Mouse (Mus musculus) kidney, embryonic 16.5 days (tissue): ENCODE data around the gene Ambn. TPM values are rescaled to one million over a fixed set of nuclear protein-coding genes. Genes with fewer than 3 reads are reported as not detected.
"Not testable (repeated sequence)": the region's sequence is repeated elsewhere in the genome, so short reads cannot be mapped to it uniquely, and the experiment has no call there.

Experiments used
- ATAC-seq: fragments of 200-750 bp; cut with Nextera tagmentation; 2 replicates; pipeline ENCODE4 v1.8.0; 2017; ENCODE audit warnings: moderate TSS enrichment; ENCODE audit not compliant: low FRiP score, low TSS enrichment
- H3K27ac ChIP-seq: fragments of 300-500 bp; sonication (generic); 2 replicates; pipeline ENCODE4 v1.5.1; 2014; ENCODE audit warnings: low read length
- H3K27me3 ChIP-seq: fragments of 300-500 bp; sonication (generic); 2 replicates; pipeline ENCODE4 v1.6.1; 2014; ENCODE audit warnings: low read length, control low read depth, mixed read lengths; ENCODE audit not compliant: insufficient read depth
- H3K36me3 ChIP-seq: fragments of 300-500 bp; sonication (generic); 2 replicates; pipeline ENCODE4 v1.6.1; 2014; ENCODE audit warnings: low read length, control low read depth, mixed read lengths; ENCODE audit not compliant: insufficient read depth
- H3K4me1 ChIP-seq: fragments of 300-500 bp; sonication (generic); 2 replicates; pipeline ENCODE4 v1.6.1; 2014; ENCODE audit warnings: low read length, control low read depth, mixed read lengths; ENCODE audit not compliant: insufficient read depth
- H3K4me2 ChIP-seq: fragments of 300-500 bp; sonication (generic); replicated peaks from 2 replicates; pipeline ENCODE4 v1.6.1; 2014; ENCODE audit warnings: low read depth, low read length
- H3K4me3 ChIP-seq: fragments of 300-500 bp; sonication (generic); 2 replicates; pipeline ENCODE4 v1.5.1; 2014; ENCODE audit warnings: mild to moderate bottlenecking, low read length
- H3K9ac ChIP-seq: fragments of 300-500 bp; sonication (generic); replicated peaks from 2 replicates; pipeline ENCODE4 v1.6.1; 2014; ENCODE audit warnings: low read length
- H3K9me3 ChIP-seq: fragments of 300-500 bp; sonication (generic); 2 replicates; pipeline ENCODE4 v1.6.1; 2016; ENCODE audit warnings: low read length, control low read depth
- WGBS: fragments of 180-500 bp; shearing (Covaris S2); extraction: QIAGEN DNeasy Blood & Tissue Kit; methylation state at CpG from one replicate; pipeline ENCODE4 v1.1.7; 2014; 5-methylcytosine and 5-hydroxymethylcytosine counted together
- polyA plus RNA-seq: library from polyadenylated mRNA; unstranded; fragments of >200 nt; fragmentation: Nextera tagmentation; extraction: Ambion mirVana; gene quantifications from 2 replicates; pipeline ENCODE4 v1.2.1, GENCODE M21; 2015

The Ambn gene
- polyA plus RNA-seq: not detected in 2 replicates

GRCm38 (mm10) chr5:88455691-88456090 lies at the start of gene Ambn:
TSS of gene Ambn (plus strand) at chr5:88455991.
- 94% methylated on average over 3 of the region's 3 CpGs for WGBS
- Histone ChIP-seq H3K36me3 (no peaks in the 10 kb centered on the region), H3K4me1 (no peaks in the 10 kb centered on the region), H3K4me3 (no peak within 1 kb of the TSS), H3K9me3 (no peaks in the 10 kb centered on the region), H3K9ac (no peak within 1 kb of the TSS), H3K27ac (no peak within 1 kb of the TSS), H3K27me3 (no peaks in the 10 kb centered on the region), H3K4me2 (no peak within 1 kb of the TSS)
- no peak for ATAC-seq

GRCm38 (mm10) chr5:88420319-88421065 lies 35.3 kb upstream of the Ambn start:
- Histone ChIP-seq H3K4me3 (no peak overlapping the region), H3K4me1 (no peaks in the 10 kb centered on the region), H3K27ac (no peak overlapping the region), H3K9ac (no peak overlapping the region), H3K9me3 (no peaks in the 10 kb centered on the region), H3K27me3 (no peaks in the 10 kb centered on the region), H3K4me2 (no peak overlapping the region), H3K36me3 (no peaks in the 10 kb centered on the region)
- WGBS: 84% methylated on average over 8 of the region's 8 CpGs
- ATAC-seq: no peak

GRCm38 (mm10) chr5:88424892-88425291 lies 30.9 kb upstream of the Ambn start:
- peak; percentile 61; the same call in 1 of the 2 replicates for ATAC-seq

GRCm38 (mm10) chr5:88426753-88427152 lies 29.0 kb upstream of the Ambn start:
- H3K4me2 ChIP-seq: no peak overlapping the region
- WGBS: 11% methylated on average over 1 of the region's 1 CpGs
- H3K27me3 ChIP-seq: no peaks in the 10 kb centered on the region
- no peaks in the 10 kb centered on the region for H3K36me3 ChIP-seq
- H3K9ac ChIP-seq: no peak overlapping the region
- H3K27ac ChIP-seq: no peak overlapping the region
- no peak overlapping the region for H3K4me3 ChIP-seq
- ATAC-seq: peak; percentile 78
- H3K4me1 ChIP-seq: no peaks in the 10 kb centered on the region
- H3K9me3 ChIP-seq: no peaks in the 10 kb centered on the region

More at GRCm38 (mm10) chr5:88424892-88425291, 30.9 kb upstream of the Ambn start:
- H3K4me1 ChIP-seq, H3K27ac ChIP-seq, H3K4me3 ChIP-seq, H3K9ac ChIP-seq, H3K4me2 ChIP-seq, H3K9me3 ChIP-seq, H3K27me3 ChIP-seq, H3K36me3 ChIP-seq: not testable (repeated sequence)
- 48% methylated on average over 2 of the region's 2 CpGs for WGBS

GRCm38 (mm10) chr5:88467471-88467870 lies 11.7 kb downstream of the Ambn start:
- Histone ChIP-seq H3K9ac (no peak overlapping the region), H3K27me3 (no peaks in the 10 kb centered on the region), H3K4me3 (no peak overlapping the region), H3K4me1 (no peaks in the 10 kb centered on the region), H3K36me3 (no peaks in the 10 kb centered on the region), H3K27ac (no peak overlapping the region), H3K4me2 (no peak overlapping the region), H3K9me3 (no peaks in the 10 kb centered on the region)
- WGBS: 94% methylated on average over 2 of the region's 2 CpGs
- no peak for ATAC-seq

- no peak for ATAC-seq
- H3K36me3 ChIP-seq: no peaks in the 10 kb centered on the region
- no peaks in the 10 kb centered on the region for H3K4me1 ChIP-seq
- WGBS: 94% methylated on average over 4 of the region's 4 CpGs
- H3K27me3 ChIP-seq: no peaks in the 10 kb centered on the region
- no peak overlapping the region for H3K9ac ChIP-seq
- H3K4me3 ChIP-seq: no peak overlapping the region
- H3K27ac ChIP-seq: no peak overlapping the region
- H3K4me2 ChIP-seq: no peak overlapping the region
- no peaks in the 10 kb centered on the region for H3K9me3 ChIP-seq
These were observed 13.3 kb downstream of the Ambn start for GRCm38 (mm10) chr5:88468807-88469704.

GRCm38 (mm10) chr5:88487675-88488074 lies 31.9 kb downstream of the Ambn start, which contains the start of gene Enam:
TSS of gene Enam (plus strand) at chr5:88487975.
- Histone ChIP-seq H3K9me3 (no peaks in the 10 kb centered on the region), H3K27me3 (no peaks in the 10 kb centered on the region), H3K36me3 (no peaks in the 10 kb centered on the region), H3K4me2 (no peak within 1 kb of the TSS), H3K4me1 (no peaks in the 10 kb centered on the region), H3K27ac (no peak within 1 kb of the TSS), H3K9ac (no peak within 1 kb of the TSS), H3K4me3 (no peak within 1 kb of the TSS)
- ATAC-seq: no peak

- Histone ChIP-seq H3K4me1 (no peaks in the 10 kb centered on the region), H3K9ac (no peak overlapping the region), H3K9me3 (no peaks in the 10 kb centered on the region), H3K4me2 (no peak overlapping the region), H3K27ac (no peak overlapping the region), H3K4me3 (no peak overlapping the region), H3K36me3 (no peaks in the 10 kb centered on the region), H3K27me3 (no peaks in the 10 kb centered on the region)
- ATAC-seq: no peak
- 63% methylated on average over 2 of the region's 2 CpGs for WGBS
These were observed 33.2 kb downstream of the Ambn start for GRCm38 (mm10) chr5:88489004-88489403.

- WGBS: 86% methylated on average over 5 of the region's 5 CpGs
- no peak for ATAC-seq
These were observed 35.3 kb downstream of the Ambn start for GRCm38 (mm10) chr5:88491111-88491510.

GRCm38 (mm10) chr5:88499781-88500180 lies 44.0 kb downstream of the Ambn start:
- 90% methylated on average over 3 of the region's 3 CpGs for WGBS
- Histone ChIP-seq H3K4me2 (no peak overlapping the region), H3K4me3 (no peak overlapping the region), H3K9ac (no peak overlapping the region), H3K9me3 (no peaks in the 10 kb centered on the region), H3K27ac (no peak overlapping the region), H3K27me3 (no peaks in the 10 kb centered on the region), H3K36me3 (no peaks in the 10 kb centered on the region), H3K4me1 (no peaks in the 10 kb centered on the region)
- no peak for ATAC-seq

More at GRCm38 (mm10) chr5:88491111-88491510, 35.3 kb downstream of the Ambn start:
- Histone ChIP-seq H3K27me3 (no peaks in the 10 kb centered on the region), H3K4me1 (no peaks in the 10 kb centered on the region), H3K4me3 (no peak overlapping the region), H3K36me3 (no peaks in the 10 kb centered on the region), H3K9me3 (no peaks in the 10 kb centered on the region), H3K4me2 (no peak overlapping the region), H3K27ac (no peak overlapping the region), H3K9ac (no peak overlapping the region)
